Mouse (Mus musculus) T-helper 17 cell (primary cell): ENCODE measurements around the gene Slc22a5.
"Not testable (repeated sequence)": the region's sequence is repeated elsewhere in the genome, so short reads cannot be mapped to it uniquely, and the experiment has no call there.

Source experiments
- in situ Hi-C, 2 experiments: fragments of 300-600 bp; cut with MboI, MseI; formaldehyde crosslinking; loops; 1 replicate in 1 of 2; 2 replicates in 1 of 2; pipeline ENCODE4 v1.15.1; 2025; ENCODE audit warnings: high pct_unique_total_duplicates in 2 of 2

The Slc22a5 gene

DNA sequence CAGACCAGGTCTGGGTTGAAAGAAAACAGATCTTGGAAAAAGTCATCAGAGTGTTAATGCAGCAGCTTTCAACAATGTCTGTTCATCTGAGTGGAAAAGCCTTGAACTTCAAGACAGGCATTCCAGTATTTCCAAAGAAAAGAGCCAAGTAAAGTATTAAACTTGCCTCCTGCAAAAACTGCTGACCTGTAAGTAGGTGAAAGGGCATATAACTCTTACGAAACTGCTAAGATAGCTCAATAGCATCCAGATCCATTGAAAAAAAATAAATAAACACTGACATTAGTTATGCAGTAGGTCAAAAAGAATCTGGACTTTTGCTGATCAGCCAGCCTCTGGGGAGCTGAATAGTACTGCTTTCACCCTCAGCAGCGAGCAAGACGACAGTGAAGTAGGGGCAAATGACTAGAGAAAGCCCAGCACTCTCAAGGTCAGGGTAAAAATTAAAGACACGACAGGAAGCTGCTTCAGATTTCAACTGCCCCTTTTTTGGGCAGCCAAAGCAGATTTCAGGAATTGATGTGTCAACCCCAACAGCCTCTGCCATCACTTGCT is 2.3 kb downstream of the Slc22a5 start:
- in situ Hi-C loops, result no loop called here

- in situ Hi-C loops, result no loop called here
Observed at GRCm38 (mm10) chr11:53888242-53888641, 3.2 kb downstream of the Slc22a5 start.

GRCm38 (mm10) chr11:53883287-53883686 is 8.2 kb downstream of the Slc22a5 start:
- in situ Hi-C loops, result no loop called here

GRCm38 (mm10) chr11:53878096-53878495 is 13.4 kb downstream of the Slc22a5 start:
- in situ Hi-C loops, result not testable (repeated sequence)

GRCm38 (mm10) chr11:53876488-53876887 is 15.0 kb downstream of the Slc22a5 start:
- in situ Hi-C loops, result no loop called here

DNA sequence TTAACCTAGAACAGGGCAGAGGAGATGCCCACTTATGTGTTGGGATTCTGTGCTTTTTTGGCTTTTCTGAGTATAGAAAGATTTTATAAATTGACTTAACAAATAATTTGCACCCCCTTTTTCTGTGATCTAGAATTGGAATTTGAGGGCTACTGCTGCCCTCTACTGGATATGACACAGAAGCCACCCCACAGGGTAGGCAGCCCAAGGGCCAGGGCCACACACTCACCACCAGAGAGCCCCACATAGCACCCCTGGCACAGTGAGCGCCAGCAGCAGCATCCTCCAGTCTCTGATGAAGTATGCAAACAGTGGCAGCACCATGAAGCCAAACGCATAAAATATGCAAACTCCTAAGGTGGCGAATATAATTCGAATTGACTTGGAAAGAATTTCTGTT is 16.8 kb downstream of the Slc22a5 start:
- in situ Hi-C loops, result no loop called here

DNA sequence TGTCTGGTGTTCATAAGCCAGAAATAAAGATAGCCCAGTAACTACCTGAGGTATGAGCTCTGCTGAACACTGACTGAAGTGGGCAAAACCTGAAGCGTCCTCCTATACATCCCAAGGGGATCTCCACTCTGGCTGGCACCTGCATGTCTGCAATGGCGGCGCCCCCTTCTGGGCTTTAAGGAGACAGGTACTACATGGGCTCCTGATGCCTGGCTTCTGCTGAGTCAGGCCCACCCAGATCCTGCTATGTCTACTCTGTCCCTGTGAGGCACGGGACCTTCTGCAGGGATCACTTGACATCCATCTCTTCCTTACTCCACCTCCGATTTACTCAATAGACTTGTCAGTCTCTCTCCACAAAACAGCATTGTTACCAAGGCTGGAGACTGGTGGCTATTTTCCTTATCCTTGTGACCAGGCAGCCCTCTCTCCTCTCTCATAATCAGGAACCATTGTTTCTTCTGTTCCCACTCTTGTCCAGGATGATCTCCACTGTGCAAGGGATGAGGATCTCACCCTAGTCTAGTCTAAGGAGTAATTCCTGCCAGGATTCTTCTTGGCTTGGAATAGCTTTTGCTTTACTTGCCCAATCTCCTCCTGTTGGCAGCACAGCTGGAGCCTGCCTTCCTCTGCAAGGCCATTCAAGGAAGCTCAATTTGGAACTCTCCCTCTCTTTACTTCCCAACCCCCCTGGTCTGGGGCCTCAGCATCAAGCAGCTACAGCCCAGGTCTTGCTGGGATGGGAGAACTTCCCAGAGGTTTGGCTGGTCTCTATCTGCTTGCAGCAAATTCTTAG is 17.4 kb downstream of the Slc22a5 start:
- in situ Hi-C loops, result not testable (repeated sequence)

- in situ Hi-C loops, result no loop called here
Observed at GRCm38 (mm10) chr11:53871786-53872507, 19.5 kb downstream of the Slc22a5 start.

DNA sequence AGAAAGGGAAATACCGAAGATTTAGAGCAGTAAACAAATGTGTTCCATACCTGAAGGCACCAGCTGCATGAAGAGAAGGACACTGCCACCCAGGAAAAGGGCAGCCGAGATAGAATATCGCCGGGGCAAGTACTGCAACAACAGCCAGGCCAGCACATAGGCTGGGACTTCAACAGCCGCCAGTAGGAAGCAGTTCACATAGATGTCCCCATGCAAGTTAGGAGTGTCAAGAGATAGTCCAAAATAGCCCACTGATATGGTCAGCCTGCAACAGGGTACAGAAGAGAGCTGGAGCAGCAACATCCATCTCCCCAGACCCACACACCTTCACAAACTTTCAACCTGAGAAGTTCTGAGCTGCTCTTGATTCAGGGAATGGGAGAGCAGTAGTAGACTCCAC is 22.3 kb downstream of the Slc22a5 start:
- in situ Hi-C loops, result no loop called here

- in situ Hi-C loops, result not testable (repeated sequence)
Observed at GRCm38 (mm10) chr11:53868323-53868722, 23.1 kb downstream of the Slc22a5 start.

- in situ Hi-C loops, result loop anchor here (5.0 kb wide), 1 partner anchor 82 kb away; no protein-coding TSS in a partner anchor
Observed at GRCm38 (mm10) chr11:53864724-53865310, 26.6 kb downstream of the Slc22a5 start.

GRCm38 (mm10) chr11:53860944-53861343 is 30.5 kb downstream of the Slc22a5 start:
- in situ Hi-C loops, result loop anchor here (5.0 kb wide), 1 partner anchor 86 kb away; no protein-coding TSS in a partner anchor

DNA sequence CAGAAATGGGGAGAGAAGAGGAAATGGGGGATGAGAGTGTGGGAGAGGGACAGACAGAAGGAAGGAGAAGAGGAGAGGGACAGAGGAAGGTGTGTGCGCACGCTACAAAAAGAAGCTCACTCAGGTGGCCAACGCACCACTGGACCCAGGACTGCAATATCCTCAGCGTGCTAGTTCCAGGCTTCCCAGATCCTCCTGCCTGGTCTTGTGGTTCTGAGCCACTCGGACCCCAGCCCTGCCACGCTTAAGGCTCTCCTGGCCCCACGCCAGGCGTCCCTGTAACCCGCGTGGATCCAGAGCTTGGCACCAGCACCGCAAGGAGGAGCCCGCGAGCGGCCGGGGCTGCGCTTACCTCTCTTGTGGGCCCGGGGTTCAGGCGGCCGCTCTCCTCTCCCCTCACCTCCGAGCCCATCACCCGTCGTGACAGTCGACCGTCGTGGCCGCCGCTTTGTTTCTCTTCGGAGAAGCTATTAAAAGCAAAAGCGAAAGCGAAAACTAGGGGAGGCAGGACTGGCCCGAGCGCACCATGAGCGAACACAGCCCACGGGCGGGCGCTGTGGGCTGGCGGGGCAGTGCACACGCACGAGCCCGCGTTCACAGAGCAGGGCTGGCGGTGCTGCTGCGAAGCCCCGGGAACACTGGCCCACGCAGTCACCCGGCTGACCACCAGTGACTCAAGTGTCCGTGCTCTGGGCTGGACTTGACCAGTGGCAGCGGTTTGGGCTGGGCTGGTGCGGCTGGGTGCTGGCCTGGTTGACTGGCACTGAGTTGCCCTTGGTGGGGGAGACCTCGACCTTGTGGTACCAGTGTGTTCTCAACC is 32.5 kb downstream of the Slc22a5 start, which contains the start of gene Gm12216:
Gene Gm12216, minus strand, starts transcription at position 496 of the 820 bp plus-strand sequence.
- in situ Hi-C loops, result loop anchor here in 1 of 2 experiments (5.0 to 10.0 kb wide), 2 partner anchors 104 to 702 kb away; no protein-coding TSS in a partner anchor

DNA sequence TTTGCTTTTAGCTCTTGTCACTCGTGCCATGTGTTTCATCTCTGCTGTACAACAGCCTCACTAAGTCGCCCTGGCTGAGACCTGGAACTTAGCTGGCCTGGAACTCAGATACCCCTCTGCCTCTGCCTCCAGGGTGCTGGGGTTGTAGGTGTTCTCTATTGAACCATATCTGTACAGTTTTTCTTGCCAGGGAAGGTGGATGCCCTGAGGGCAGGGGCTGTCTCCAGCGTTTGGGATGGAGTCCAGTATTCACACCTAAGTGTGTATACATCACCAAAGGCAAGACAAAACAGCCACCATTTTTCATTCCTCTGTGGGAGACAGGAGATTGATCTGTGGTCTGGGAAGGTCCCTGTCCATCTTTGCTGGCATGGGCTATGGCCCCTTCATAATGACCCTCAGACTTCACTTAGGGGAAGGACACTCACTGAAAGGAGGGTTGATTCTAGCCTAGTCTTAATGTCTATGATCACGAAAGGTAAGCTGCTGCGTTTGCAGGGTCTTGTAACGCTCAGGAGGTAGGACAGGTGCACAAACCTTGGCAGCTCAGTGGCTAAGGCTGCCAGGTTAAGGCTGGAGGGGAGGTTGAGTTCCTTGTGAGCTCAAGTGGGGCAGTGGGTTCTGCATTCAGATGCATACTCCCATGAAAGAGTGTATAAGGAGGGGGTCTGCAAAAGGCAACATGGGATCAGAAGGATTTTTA is 33.3 kb downstream of the Slc22a5 start:
- in situ Hi-C loops, result loop anchor here in 1 of 2 experiments (5.0 to 10.0 kb wide), 2 partner anchors 103 to 701 kb away; no protein-coding TSS in a partner anchor

GRCm38 (mm10) chr11:53853665-53854064 is 37.8 kb downstream of the Slc22a5 start:
- in situ Hi-C loops, result loop anchor here in 1 of 2 experiments (10.0 kb wide), 1 partner anchor 99 kb away; no protein-coding TSS in a partner anchor

DNA sequence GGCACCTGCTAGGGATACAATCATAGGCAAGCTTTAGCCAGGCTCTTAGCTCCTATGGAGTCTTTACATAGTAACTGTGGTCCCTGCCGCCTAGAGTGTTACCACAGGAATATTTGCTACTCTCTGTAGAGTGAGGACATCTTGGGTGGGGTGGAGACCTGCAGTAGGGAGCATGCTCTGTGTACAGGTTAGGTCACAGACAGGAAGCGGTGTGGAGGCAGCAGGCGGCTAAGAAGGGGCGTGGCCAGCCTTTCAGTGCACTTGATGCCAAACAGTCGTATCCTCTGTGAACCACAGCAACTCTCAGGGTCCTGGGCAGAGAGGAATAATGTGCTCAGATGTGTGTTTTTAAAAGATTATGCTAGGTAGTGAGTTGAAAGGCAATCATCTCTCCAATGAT is 39.7 kb downstream of the Slc22a5 start:
- in situ Hi-C loops, result loop anchor here in 1 of 2 experiments (10.0 kb wide), 1 partner anchor 97 kb away; no protein-coding TSS in a partner anchor

DNA sequence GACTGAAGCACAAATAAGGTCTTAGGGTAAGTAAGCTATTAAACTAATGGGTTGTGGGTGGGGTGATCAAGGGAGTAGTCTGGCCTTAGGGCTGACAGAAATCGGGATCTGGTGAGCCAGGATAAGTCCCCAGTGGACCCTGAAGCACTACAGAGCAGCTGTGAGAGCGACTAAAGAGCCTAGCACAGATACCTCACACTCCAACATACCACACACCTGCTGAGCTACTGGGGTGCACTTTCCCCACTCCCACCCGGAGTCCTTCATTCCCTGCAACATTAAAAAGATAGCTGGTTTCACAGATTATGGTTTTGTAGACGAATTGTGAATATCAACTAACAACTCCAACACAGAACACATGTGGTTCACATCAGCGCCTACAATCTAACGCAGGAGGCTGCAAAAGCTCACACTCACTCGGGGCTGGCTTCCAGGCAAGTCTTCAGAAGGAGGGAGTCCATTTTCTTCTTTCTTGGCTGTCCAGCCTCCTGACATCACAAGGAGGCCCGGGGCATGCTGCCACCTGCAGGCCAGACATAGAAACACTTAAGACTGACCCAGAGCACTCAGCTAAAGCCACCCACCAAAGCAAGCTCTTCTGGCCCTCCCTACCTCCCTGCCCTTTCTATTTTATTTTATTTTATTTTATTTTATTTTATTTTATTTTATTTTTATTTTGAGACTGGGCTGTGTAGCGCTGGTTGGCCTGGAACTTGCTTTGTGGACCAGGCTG is 41.7 kb downstream of the Slc22a5 start:
- in situ Hi-C loops, result loop anchor here in 1 of 2 experiments (10.0 kb wide), 1 partner anchor 95 kb away; no protein-coding TSS in a partner anchor

- in situ Hi-C loops, result no loop called here
Observed at GRCm38 (mm10) chr11:53845680-53846079, 45.8 kb downstream of the Slc22a5 start.

DNA sequence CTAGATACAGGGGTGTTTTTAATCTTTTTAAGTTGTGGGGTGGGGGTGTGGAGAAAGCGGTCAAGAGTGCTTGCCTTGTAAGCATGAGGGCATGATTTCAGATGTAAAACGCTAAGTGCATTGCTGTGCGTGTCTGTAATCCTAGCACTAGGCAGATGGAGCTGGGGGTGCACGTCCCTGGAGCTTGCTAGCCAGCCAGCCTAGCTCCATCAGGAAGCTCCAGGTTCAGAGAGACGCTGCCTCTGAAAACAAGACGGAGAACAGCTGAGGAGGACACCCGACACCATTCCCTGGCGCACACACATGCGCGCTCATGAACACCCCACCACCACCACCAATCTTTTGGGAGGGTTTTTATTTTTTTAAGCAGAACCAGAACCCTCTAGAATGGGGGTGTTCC is 48.4 kb downstream of the Slc22a5 start:
- in situ Hi-C loops, result loop anchor here (5.0 kb wide), 2 partner anchors 51 to 81 kb away; no protein-coding TSS in a partner anchor
